Mouse (Mus musculus): ENCODE measurements around the gene Gm3298. TPM values are rescaled to one million over a fixed set of nuclear protein-coding genes. Genes with fewer than 3 reads are reported as not detected.
"Not testable (repeated sequence)": the region's sequence is repeated elsewhere in the genome, so short reads cannot be mapped to it uniquely, and the experiment has no call there.

The Gm3298 gene
- total RNA-seq (2021) = not detected

DNA sequence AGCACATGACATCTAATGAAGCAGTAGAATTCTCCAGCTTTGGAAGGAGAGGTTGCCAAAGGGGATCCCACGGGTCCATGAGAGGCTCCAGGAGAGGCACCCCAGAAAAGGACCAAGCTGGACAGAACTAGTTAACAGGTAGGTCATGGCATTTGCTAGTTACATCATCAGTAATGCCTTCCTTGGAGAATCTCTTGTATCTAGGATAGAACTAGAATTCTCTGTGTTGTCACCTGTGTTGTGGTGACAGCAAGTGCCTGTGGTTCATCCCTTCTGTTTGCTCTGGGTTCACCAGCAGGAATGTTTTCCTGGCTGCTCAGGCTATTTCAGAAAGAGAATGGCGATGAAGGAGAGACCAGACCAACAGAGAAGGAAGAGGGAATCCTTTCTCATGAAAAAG is at the start of gene Gm3298:
Gene Gm3298 (plus strand): TSS at position 301 of the 400 bp plus-strand sequence.
- intact Hi-C loops (cut with DNase I); DNase-seq (ENCODE audit: low spot score in 2 of 2): not testable (repeated sequence)

DNA sequence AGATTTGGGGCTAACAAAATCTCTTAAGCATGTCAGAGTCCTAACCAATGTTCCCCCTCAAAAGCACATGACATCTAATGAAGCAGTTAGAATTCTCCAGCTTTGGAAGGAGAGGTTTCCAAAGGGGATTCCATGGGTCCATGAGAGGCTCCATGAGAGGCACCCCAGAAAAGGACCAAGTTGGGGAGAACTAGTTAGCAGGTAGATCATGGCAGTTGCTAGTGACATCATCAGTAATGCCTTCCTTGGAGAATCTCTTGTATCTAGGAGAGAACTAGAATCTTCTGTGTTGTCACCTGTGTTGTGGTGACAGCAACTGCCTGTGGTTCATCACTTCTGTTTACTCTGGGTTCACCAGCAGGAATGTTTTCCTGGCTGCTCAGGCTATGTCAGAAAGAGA is 32.1 kb upstream of the Gm3298 start, which contains the start of gene Gm8297:
Gene Gm8297 (plus strand): TSS at position 301 of the 400 bp plus-strand sequence.
- intact Hi-C loops (cut with DNase I); DNase-seq (ENCODE audit: low spot score in 2 of 2): not testable (repeated sequence)

DNA sequence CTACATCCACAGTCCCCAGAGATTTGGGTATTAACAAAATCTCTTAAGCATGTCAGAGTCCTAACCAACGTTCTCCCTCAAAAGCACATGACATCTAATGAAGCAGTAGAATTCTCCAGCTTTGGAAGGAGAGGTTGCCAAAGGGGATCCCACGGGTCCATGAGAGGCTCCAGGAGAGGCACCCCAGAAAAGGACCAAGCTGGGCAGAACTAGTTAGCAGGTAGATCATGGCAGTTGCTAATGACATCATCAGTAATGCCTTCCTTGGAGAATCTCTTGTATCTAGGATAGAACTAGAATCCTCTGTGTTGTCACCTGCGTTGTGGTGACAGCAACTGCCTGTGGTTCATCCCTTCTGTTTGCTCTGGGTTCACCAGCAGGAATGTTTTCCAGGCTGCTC is 34.6 kb downstream of the Gm3298 start, which contains the start of gene 4930555G01Rik:
Gene 4930555G01Rik (plus strand): TSS at position 301 of the 400 bp plus-strand sequence.
- DNase-seq (ENCODE audit: low spot score in 2 of 2); intact Hi-C loops (cut with DNase I): not testable (repeated sequence)

Other genes starting within 250 kb of the Gm3298 start
- gene Gm9602, start 239.6 kb upstream of the Gm3298 start, total RNA-seq (2021) = not detected
- not detected for gene Gm3269, start 177.8 kb upstream of the Gm3298 start, total RNA-seq (2021)
- 1 to 10 TPM; 4.6 to 6.0 TPM for gene Gm3264, start 160.3 kb upstream of the Gm3298 start, total RNA-seq (2021)
- gene Gm3278, start 123.5 kb upstream of the Gm3298 start, total RNA-seq (2021) = not detected
- not detected for gene Gm8297, start 32.0 kb upstream of the Gm3298 start, total RNA-seq (2021)
- gene 4930555G01Rik, start 34.7 kb downstream of the Gm3298 start, total RNA-seq (2021) = not detected
- 1 to 10 TPM; 1.4 to 2.2 TPM for gene Gm8281, start 55.1 kb downstream of the Gm3298 start, total RNA-seq (2021)
- gene Gm8279, start 115.6 kb downstream of the Gm3298 start, total RNA-seq (2021) = not detected
- not detected for gene Gm3317, start 148.6 kb downstream of the Gm3298 start, total RNA-seq (2021)
- not detected for gene Gm8271, start 169.9 kb downstream of the Gm3298 start, total RNA-seq (2021)
- not detected for gene Gm3526, start 244.7 kb downstream of the Gm3298 start, total RNA-seq (2021)

Measured in left cerebral cortex, postnatal 36 days (tissue).